9 mouse cellular contexts compared by ENCODE assay signal in the genomic region with DNA sequence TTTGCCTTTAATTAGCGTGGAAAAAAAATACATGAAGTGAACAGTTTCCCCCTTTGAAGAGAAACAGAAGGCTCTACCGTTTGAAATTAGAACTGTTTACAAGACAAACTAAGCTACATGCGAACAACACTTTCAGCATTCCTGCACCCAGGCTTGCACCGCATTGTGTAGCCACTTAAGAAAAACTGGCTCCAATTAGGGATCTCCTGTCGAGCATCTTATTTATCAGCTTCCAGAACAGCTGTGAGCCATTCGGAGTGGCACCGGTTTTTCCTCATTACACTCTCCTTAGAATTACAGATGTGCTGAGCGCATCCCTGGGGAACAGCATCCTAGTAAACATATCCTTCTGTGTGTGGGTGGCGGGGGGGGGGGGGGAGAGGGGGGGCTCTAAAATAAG.
A peak's percentile ranks its signal among the peaks of the same experiment; 100 is the strongest.
DNase-seq lines count a peak whose midpoint lies in the region; ATAC-seq and TF ChIP-seq lines count a peak whose summit lies in the region.
"Had no signal": no experiment of that assay in that cellular context is flagged by ENCODE, and none has a peak within 500 bp of the region (broad histone marks: within the 10 kb centered on the region; RNA-seq: fewer than 3 reads in every experiment).

No protein-coding gene starts in this region.

- ATAC-seq in kidney, embryonic 15.5 days (replicated peaks; ENCODE audit: low FRiP score) = no peak
- ATAC-seq in megakaryocyte-erythroid progenitor cell, adult 5-6 weeks (replicated peaks; ENCODE audit: low FRiP score, low TSS enrichment, poor library complexity, severe bottlenecking) = no peak
- no peak for ATAC-seq in liver, embryonic 12.5 days

- no peaks in the 10 kb centered on the region for H3K4me1 ChIP-seq in kidney, embryonic 15.5 days
- no peaks in the 10 kb centered on the region for H3K4me1 ChIP-seq in olfactory bulb, adult 2 months (ENCODE audit: control insufficient read depth, insufficient read depth, low read length)
- H3K4me1 ChIP-seq in liver, embryonic 12.5 days = no peaks in the 10 kb centered on the region
- H3K4me1 ChIP-seq: heart, embryonic 13.5 days had no signal

- H3K4me2 ChIP-seq in kidney, embryonic 15.5 days = 0 out of 2 replicates have a peak overlapping the region, but pooled peaks have one; percentile 19
- H3K4me2 ChIP-seq in liver, embryonic 12.5 days = no peak overlapping the region
- H3K4me2 ChIP-seq: heart, embryonic 13.5 days had no signal

- H3K27me3 ChIP-seq in kidney, embryonic 15.5 days = no peaks in the 10 kb centered on the region
- H3K27me3 ChIP-seq in liver, embryonic 12.5 days (replicated peaks) = no peaks in the 10 kb centered on the region
- H3K27me3 ChIP-seq: heart, embryonic 13.5 days had no signal

- no peak overlapping the region for H3K9ac ChIP-seq in kidney, embryonic 15.5 days
- no peak overlapping the region for H3K9ac ChIP-seq in liver, embryonic 12.5 days
- H3K9ac ChIP-seq: heart, embryonic 13.5 days had no signal

- intact Hi-C loops in left cerebral cortex, postnatal 25 days (cut with DNase I) = no loop called here

- 28% methylated on average over 9 of the region's 9 CpGs for WGBS in kidney, embryonic 15.5 days
- WGBS in olfactory bulb, adult 2 months = under 1% methylated on average over 9 of the region's 9 CpGs
- 48% methylated on average over 9 of the region's 9 CpGs for WGBS in liver, embryonic 12.5 days (ENCODE audit: insufficient replicate concordance)

- no peaks in the 10 kb centered on the region for H3K9me3 ChIP-seq in kidney, embryonic 15.5 days (replicated peaks)
- peaks cover 2% of the 10 kb centered on the region; the same call in 1 of the 2 replicates for H3K9me3 ChIP-seq in liver, embryonic 12.5 days (replicated peaks)
- H3K9me3 ChIP-seq: heart, embryonic 13.5 days had no signal

- TF ChIP-seq CTCF in olfactory bulb, adult 2 months (IDR thresholded peaks at IDR 0.05; ENCODE audit: insufficient read depth, low read depth, low read length) = no peak

- DNase-seq in kidney, postnatal 4 days = no peak
- DNase-seq in frontal cortex, postnatal 10 days (ENCODE audit: low spot score in 2 of 2) = peak; percentile 2 to 9
- DNase-seq in left cerebral cortex, postnatal 25 days (ENCODE audit: low spot score in 2 of 2) = peak; percentile 7
- DNase-seq in kidney, adult 18-20 months = no peak

- no peak overlapping the region for H3K4me3 ChIP-seq in kidney, embryonic 15.5 days (replicated peaks)
- 0 out of 2 replicates have a peak overlapping the region, but pooled peaks have one; percentile 17 for H3K4me3 ChIP-seq in olfactory bulb, adult 2 months (ENCODE audit: insufficient read depth, low read depth, low read length)
- H3K4me3 ChIP-seq in liver, embryonic 12.5 days = no peak overlapping the region
- H3K4me3 ChIP-seq: heart, embryonic 13.5 days had no signal

- no peak for TF ChIP-seq POLR2A in olfactory bulb, adult 2 months (IDR thresholded peaks at IDR 0.05; ENCODE audit: insufficient read depth, low read depth, low read length)

- H3K27ac ChIP-seq in kidney, embryonic 15.5 days = no peak overlapping the region
- H3K27ac ChIP-seq in olfactory bulb, adult 2 months (ENCODE audit: insufficient read depth, low read depth, low read length) = no peak overlapping the region
- H3K27ac ChIP-seq in liver, embryonic 12.5 days = no peak overlapping the region
- H3K27ac ChIP-seq: heart, embryonic 13.5 days had no signal

- no peaks in the 10 kb centered on the region for H3K36me3 ChIP-seq in kidney, embryonic 15.5 days
- no peaks in the 10 kb centered on the region for H3K36me3 ChIP-seq in liver, embryonic 12.5 days
- H3K36me3 ChIP-seq: heart, embryonic 13.5 days had no signal

Comparison
In these comparisons a context has a peak if more than half of its experiments do, and no peak if none do; other contexts are left out.
1. DNase-seq: peak in frontal cortex, postnatal 10 days (2 of 2) and left cerebral cortex, postnatal 25 days (2 of 2); none in kidney, postnatal 4 days (0 of 2) and kidney, adult 18-20 months (single experiment).